Mouse (Mus musculus): ENCODE data around the gene Bank1.

Gene Bank1

GRCm38 (mm10) chr3:136252820-136253219 lies 73.0 kb downstream of the Bank1 start:
- no peak for DNase-seq (ENCODE audit: low read depth)

GRCm38 (mm10) chr3:136251578-136251977 lies 74.3 kb downstream of the Bank1 start:
- DNase-seq (ENCODE audit: low read depth): no peak

GRCm38 (mm10) chr3:136247331-136247730 lies 78.5 kb downstream of the Bank1 start:
- DNase-seq (ENCODE audit: low read depth): no peak

- DNase-seq (ENCODE audit: low read depth): no peak
These were observed 80.9 kb downstream of the Bank1 start for GRCm38 (mm10) chr3:136244931-136245330.

- no peak for DNase-seq (ENCODE audit: low read depth)
These were observed 87.1 kb downstream of the Bank1 start for GRCm38 (mm10) chr3:136238790-136239189.

- DNase-seq (ENCODE audit: low read depth): no peak
These were observed 92.4 kb downstream of the Bank1 start for GRCm38 (mm10) chr3:136233507-136233906.

GRCm38 (mm10) chr3:136230602-136231151 lies 95.2 kb downstream of the Bank1 start:
- DNase-seq (ENCODE audit: low read depth): no peak

GRCm38 (mm10) chr3:136189661-136190228 lies 136.1 kb downstream of the Bank1 start:
- DNase-seq (ENCODE audit: low read depth): no peak

- no peak for DNase-seq (ENCODE audit: low read depth)
These were observed 139.2 kb downstream of the Bank1 start for GRCm38 (mm10) chr3:136186548-136187113.

- no peak for DNase-seq (ENCODE audit: low read depth)
These were observed 154.2 kb downstream of the Bank1 start for GRCm38 (mm10) chr3:136171631-136172030.

- no peak for DNase-seq (ENCODE audit: low read depth)
These were observed 157.8 kb downstream of the Bank1 start for GRCm38 (mm10) chr3:136168071-136168470.

- DNase-seq (ENCODE audit: low read depth): no peak
These were observed 159.2 kb downstream of the Bank1 start for GRCm38 (mm10) chr3:136166671-136167070.

GRCm38 (mm10) chr3:136166033-136166361 lies 159.9 kb downstream of the Bank1 start:
- no peak for DNase-seq (ENCODE audit: low read depth)

- DNase-seq (ENCODE audit: low read depth): no peak
These were observed 160.5 kb downstream of the Bank1 start for GRCm38 (mm10) chr3:136165167-136166032.

GRCm38 (mm10) chr3:136158059-136158458 lies 167.8 kb downstream of the Bank1 start:
- no peak for DNase-seq (ENCODE audit: low read depth)

GRCm38 (mm10) chr3:136155555-136155954 lies 170.3 kb downstream of the Bank1 start:
- no peak for DNase-seq (ENCODE audit: low read depth)

- DNase-seq (ENCODE audit: low read depth): no peak
These were observed 175.0 kb downstream of the Bank1 start for GRCm38 (mm10) chr3:136150886-136151285.

- no peak for DNase-seq (ENCODE audit: low read depth)
These were observed 178.7 kb downstream of the Bank1 start for GRCm38 (mm10) chr3:136147166-136147565.

- DNase-seq (ENCODE audit: low read depth): no peak
These were observed 193.9 kb downstream of the Bank1 start for GRCm38 (mm10) chr3:136132013-136132412.

- DNase-seq (ENCODE audit: low read depth): no peak
These were observed 210.2 kb downstream of the Bank1 start for GRCm38 (mm10) chr3:136115478-136116215.

GRCm38 (mm10) chr3:136109411-136110139 lies 216.3 kb downstream of the Bank1 start:
- DNase-seq (ENCODE audit: low read depth): no peak

GRCm38 (mm10) chr3:136106452-136106851 lies 219.4 kb downstream of the Bank1 start:
- DNase-seq (ENCODE audit: low read depth): peak; percentile 36

Data from naive thymus-derived CD4-positive, alpha-beta T cell, adult 2 months (primary cell).